Mouse (Mus musculus) stomach, postnatal 0 days (tissue): ENCODE results near the gene Ptn. TPM values are rescaled to one million over a fixed set of nuclear protein-coding genes. Genes with fewer than 3 reads are reported as not detected.

Experiments used
- ATAC-seq: fragments of 200-750 bp; cut with Nextera tagmentation; 2 replicates; pipeline ENCODE4 v1.8.0; 2017; ENCODE audit not compliant: low FRiP score, low TSS enrichment
- DNase-seq: peaks from one replicate; pipeline ENCODE4 v3.0.0-alpha.2; 2016; ENCODE audit warnings: low spot score
- H3K27ac ChIP-seq: fragments of 300-500 bp; sonication (generic); replicated peaks from 2 replicates; pipeline ENCODE4 v1.5.1; 2014; ENCODE audit warnings: mild to moderate bottlenecking, control low read depth
- H3K27me3 ChIP-seq: fragments of 300-500 bp; sonication (generic); 2 replicates; pipeline ENCODE4 v1.6.1; 2014; ENCODE audit warnings: low read length; ENCODE audit not compliant: control insufficient read depth, insufficient read depth
- H3K36me3 ChIP-seq: fragments of 300-500 bp; sonication (generic); 2 replicates; pipeline ENCODE4 v1.6.1; 2014; ENCODE audit warnings: low read length, mixed read lengths; ENCODE audit not compliant: control insufficient read depth, insufficient read depth
- H3K4me1 ChIP-seq: fragments of 300-500 bp; sonication (generic); replicated peaks from 2 replicates; pipeline ENCODE4 v1.6.1; 2014; ENCODE audit warnings: antibody characterized with exemption; ENCODE audit not compliant: control insufficient read depth, insufficient read depth
- H3K4me2 ChIP-seq: fragments of 300-500 bp; sonication (generic); replicated peaks from 2 replicates; pipeline ENCODE4 v1.6.1; 2014; ENCODE audit warnings: low read depth, mild to moderate bottlenecking, control low read depth, moderate library complexity
- H3K4me3 ChIP-seq: fragments of 300-500 bp; sonication (generic); 2 replicates; pipeline ENCODE4 v1.5.1; 2014; ENCODE audit warnings: low read depth, low read length, control low read depth
- H3K9ac ChIP-seq: fragments of 300-500 bp; sonication (generic); 2 replicates; pipeline ENCODE4 v1.6.1; 2014; ENCODE audit warnings: mild to moderate bottlenecking, low read length, control low read depth, mixed read lengths
- H3K9me3 ChIP-seq: fragments of 300-500 bp; sonication (generic); 2 replicates; pipeline ENCODE4 v1.6.1; 2016; ENCODE audit warnings: low read length; ENCODE audit not compliant: control insufficient read depth
- CTCF ChIP-seq: IDR thresholded peaks from 2 replicates; pipeline ENCODE4 v1.5.1; 2016; ENCODE audit warnings: antibody characterized with exemption, low read depth, mild to moderate bottlenecking, moderate library complexity
- EP300 ChIP-seq: optimal IDR thresholded peaks from 2 replicates; pipeline ENCODE3; 2016; ENCODE audit warnings: antibody characterized with exemption
- WGBS: fragments of 180-500 bp; shearing (Covaris S2); extraction: QIAGEN DNeasy Blood & Tissue Kit; methylation state at CpG from one replicate; pipeline ENCODE4 v1.1.7; 2014; 5-methylcytosine and 5-hydroxymethylcytosine counted together
- polyA plus RNA-seq: library from polyadenylated mRNA; unstranded; fragments of >200 nt; fragmentation: Nextera tagmentation; extraction: Ambion mirVana; gene quantifications from 2 replicates; pipeline ENCODE4 v1.2.1, GENCODE M21; 2015

Gene Ptn
- 157 and 183 TPM in 2 replicates for polyA plus RNA-seq

GRCm38 (mm10) chr6:36809747-36810285 is at the start of gene Ptn:
Ptn (minus strand) TSS chr6:36810220.
- TF ChIP-seq EP300 (no peak), CTCF (no peak; the same call in 1 of the 2 replicates)
- Histone ChIP-seq H3K9me3 (no peaks in the 10 kb centered on the region), H3K4me3 (peak within 1 kb of the TSS; percentile 54), H3K4me1 (no peaks in the 10 kb centered on the region; the same call in 1 of the 2 replicates), H3K36me3 (no peaks in the 10 kb centered on the region), H3K4me2 (peak within 1 kb of the TSS; percentile 69), H3K9ac (peak within 1 kb of the TSS; percentile 57), H3K27ac (peak within 1 kb of the TSS; percentile 84), H3K27me3 (no peaks in the 10 kb centered on the region)
- DNase-seq (peak; percentile 31), ATAC-seq (peak; percentile 73)
- under 1% methylated on average over 15 of the region's 15 CpGs for WGBS

- Histone ChIP-seq H3K4me1 (no peaks in the 10 kb centered on the region), H3K27me3 (no peaks in the 10 kb centered on the region), H3K9ac (no peak overlapping the region), H3K4me3 (no peak overlapping the region), H3K27ac (no peak overlapping the region), H3K4me2 (no peak overlapping the region), H3K9me3 (no peaks in the 10 kb centered on the region), H3K36me3 (no peaks in the 10 kb centered on the region)
- WGBS, result 91% methylated on average over 3 of the region's 3 CpGs
- TF ChIP-seq EP300 (no peak), CTCF (no peak)
- DNase-seq (no peak), ATAC-seq (no peak)
Measured at GRCm38 (mm10) chr6:36858258-36859041, 48.4 kb upstream of the Ptn start.

GRCm38 (mm10) chr6:36857627-36858257 is 47.7 kb upstream of the Ptn start:
- Histone ChIP-seq H3K9ac (no peak overlapping the region), H3K27ac (no peak overlapping the region), H3K4me3 (no peak overlapping the region), H3K4me1 (no peaks in the 10 kb centered on the region), H3K36me3 (no peaks in the 10 kb centered on the region), H3K27me3 (no peaks in the 10 kb centered on the region), H3K4me2 (no peak overlapping the region), H3K9me3 (no peaks in the 10 kb centered on the region)
- no peak for TF ChIP-seq EP300
- ATAC-seq, result no peak
- DNase-seq, result no peak
- WGBS, result 59% methylated on average over 6 of the region's 6 CpGs

- Histone ChIP-seq H3K27ac (no peak overlapping the region), H3K4me1 (no peaks in the 10 kb centered on the region), H3K36me3 (no peaks in the 10 kb centered on the region), H3K9ac (no peak overlapping the region), H3K4me3 (no peak overlapping the region), H3K27me3 (no peaks in the 10 kb centered on the region), H3K9me3 (no peaks in the 10 kb centered on the region), H3K4me2 (no peak overlapping the region)
- no peak; the same call in 1 of the 2 replicates for ATAC-seq
- TF ChIP-seq EP300 (no peak), CTCF (no peak)
- 62% methylated on average over 7 of the region's 7 CpGs for WGBS
- DNase-seq, result peak; percentile 41
Measured at GRCm38 (mm10) chr6:36850422-36851129, 40.6 kb upstream of the Ptn start.

- Histone ChIP-seq H3K36me3 (no peaks in the 10 kb centered on the region), H3K9me3 (no peaks in the 10 kb centered on the region), H3K9ac (no peak overlapping the region), H3K4me3 (no peak overlapping the region), H3K4me1 (no peaks in the 10 kb centered on the region), H3K27ac (no peak overlapping the region), H3K4me2 (no peak overlapping the region), H3K27me3 (no peaks in the 10 kb centered on the region)
- ATAC-seq, result no peak
- TF ChIP-seq CTCF, result no peak
- no peak for TF ChIP-seq EP300
- no peak for DNase-seq
- 67% methylated on average over 1 of the region's 1 CpGs for WGBS
Measured at GRCm38 (mm10) chr6:36845288-36845687, 35.3 kb upstream of the Ptn start.
